Mouse (Mus musculus) gastrocnemius, postnatal 10 days (tissue): Measurements from ENCODE around the gene Plaa. TPM values are rescaled to one million over a fixed set of nuclear protein-coding genes. Genes with fewer than 3 reads are reported as not detected.

Experiments used
- DNase-seq: peaks from one replicate; pipeline ENCODE4 v3.0.0; 2021; ENCODE audit warnings: mixed read lengths
- total RNA-seq, 2 experiments: library from RNA; stranded (reverse); gene quantifications; 2 replicates each; pipeline ENCODE4 v1.2.3; 2021

Gene Plaa
- total RNA-seq, 2 experiments from 2014 or later, result 39.8 to 40.3 TPM

DNA sequence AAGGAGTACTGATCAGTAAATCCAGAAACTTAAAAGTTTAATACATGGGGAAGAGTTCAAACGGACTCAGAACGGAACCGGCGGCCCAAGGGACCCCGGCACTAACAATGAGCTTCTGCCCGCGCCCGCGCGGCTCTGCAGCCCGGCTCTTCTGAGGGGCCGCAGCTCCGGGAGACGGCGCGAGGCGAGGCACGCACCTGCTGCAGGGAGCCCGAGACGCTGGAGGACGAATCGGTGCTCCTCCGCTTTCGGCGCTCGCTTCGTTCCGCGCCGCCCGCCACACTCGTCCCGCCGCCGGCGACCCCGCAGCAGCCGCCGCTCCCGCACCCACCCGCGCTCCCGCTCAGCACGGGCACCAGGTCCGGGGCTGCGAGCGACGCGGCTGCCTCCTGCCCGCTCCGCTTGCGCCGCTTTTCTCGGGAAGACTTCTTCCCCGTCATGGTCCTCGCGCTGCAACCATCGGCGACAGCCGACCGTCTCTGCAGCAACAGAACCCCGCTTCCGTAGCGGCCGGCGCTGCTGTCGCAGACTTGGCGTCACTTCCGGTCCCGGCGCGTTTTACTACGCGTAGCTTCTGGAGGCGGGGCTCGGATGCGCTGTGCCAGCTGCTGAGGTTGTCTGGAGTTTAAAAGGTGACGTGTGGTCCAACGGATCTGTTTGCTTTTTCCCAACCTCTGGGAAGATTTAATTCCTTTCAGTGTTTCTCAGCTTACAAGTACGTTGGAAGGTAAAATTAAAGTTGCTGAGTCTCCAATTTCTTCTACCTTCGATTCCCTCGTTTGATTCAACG, 46.6 kb downstream of the Plaa start, which contains the start of the genes Gm10306 and Caap1:
TSS of gene Gm10306 (plus strand) at position 282 of the 790 bp plus-strand sequence.
TSS of gene Caap1 (minus strand) at position 532 of the 790 bp plus-strand sequence.
- DNase-seq, result peak; percentile 98

DNA sequence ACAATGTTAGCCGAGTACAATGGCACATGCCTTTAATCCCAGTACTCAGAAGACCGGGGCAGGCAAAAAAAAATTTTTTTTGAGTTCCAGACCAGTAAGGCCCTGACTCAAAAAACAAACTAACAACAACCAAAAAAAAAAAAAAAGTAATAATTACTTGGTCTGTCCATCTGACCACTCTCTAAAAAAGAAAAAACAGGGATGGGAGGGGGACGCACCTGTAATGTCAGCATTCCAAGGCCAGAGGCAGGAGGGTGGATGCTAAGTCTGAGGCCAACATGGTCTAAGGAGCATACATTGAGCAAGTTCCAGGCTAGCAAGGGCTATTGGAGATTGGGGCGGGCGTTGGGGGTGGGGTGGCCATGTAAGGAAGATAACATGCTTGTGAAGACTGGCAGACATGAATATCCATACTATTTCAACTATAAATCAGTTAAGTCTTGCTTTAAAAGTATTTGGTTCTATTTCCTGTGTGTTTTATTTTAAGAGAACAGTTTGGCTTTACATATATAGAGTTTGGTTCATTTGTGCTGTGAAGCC, 48.0 kb downstream of the Plaa start:
- DNase-seq, result no peak

DNA sequence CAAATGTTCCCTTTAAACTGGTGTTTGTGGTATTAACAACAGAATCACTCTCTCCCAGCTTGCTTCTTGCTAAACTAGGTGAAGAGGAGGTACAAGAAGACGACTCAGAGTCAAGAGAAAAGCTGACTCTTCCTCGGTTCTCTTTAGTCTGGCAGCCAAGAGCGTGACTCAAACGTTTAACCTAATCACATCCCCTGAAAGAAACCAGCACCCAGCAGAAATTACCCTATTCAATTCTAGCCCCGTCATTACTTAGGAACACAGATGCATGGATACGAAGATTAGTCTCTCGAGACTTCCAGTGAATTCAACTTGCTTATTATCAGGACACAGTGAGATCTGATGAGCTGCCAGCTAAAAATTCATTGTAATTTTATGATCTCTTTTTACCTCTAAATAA, 58.7 kb downstream of the Plaa start:
- no peak for DNase-seq

DNA sequence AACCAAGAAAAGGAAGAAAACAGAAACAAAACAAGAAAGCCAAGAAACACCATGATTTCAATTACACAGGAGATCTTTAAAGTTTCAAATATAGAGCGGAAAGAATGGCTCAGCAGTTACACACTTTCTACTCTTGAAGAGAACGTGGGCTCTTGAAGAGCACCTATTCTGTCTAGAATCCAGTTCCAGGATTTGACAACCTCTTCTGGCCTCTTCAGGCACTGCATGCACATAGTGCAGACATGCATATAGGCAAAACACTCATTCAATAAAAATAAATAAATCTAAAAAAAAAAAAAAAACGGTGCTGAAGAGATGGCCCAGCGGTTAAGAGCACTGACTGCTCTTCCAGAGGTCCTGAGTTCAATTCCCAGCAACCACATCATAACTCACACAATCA, 60.0 kb downstream of the Plaa start:
- no peak for DNase-seq

DNA sequence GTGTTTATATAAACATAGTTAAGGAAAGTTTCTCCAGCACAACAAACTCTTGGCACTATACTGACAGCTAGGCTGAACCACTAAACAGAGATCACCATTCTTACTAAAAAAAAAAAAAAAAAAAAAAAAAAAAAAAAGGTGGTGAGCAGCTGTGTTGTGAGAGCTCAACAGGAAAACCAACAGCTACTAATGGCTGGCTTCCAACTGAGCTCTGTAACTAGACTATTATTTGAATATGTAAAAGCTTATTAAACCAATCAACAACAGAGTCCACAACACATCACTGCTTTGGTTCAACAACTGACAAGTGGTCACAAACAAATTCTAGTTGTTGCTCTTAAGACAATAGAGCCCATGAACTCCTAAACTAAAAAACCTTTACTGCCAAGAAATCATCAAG, 69.8 kb downstream of the Plaa start:
- no peak for DNase-seq

DNA sequence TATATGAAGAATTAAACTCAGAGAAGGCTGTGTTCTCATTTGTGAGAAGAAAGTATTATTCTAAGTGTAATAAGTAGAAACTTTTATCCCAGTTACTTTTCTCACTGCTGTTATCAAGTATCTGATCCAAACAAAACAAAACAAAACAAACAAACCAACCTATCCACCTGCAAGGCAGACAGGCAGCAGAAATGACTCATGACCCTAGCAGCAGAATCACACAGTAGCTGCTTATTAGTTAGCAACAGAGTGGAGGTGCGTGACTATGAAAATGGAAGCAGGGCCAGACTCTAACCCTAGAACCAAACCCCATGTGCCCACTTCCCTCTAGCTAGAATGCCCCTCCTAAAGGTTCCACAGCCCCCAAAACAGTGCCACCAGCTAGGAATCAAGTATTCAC, 73.6 kb downstream of the Plaa start:
- DNase-seq, result no peak

DNA sequence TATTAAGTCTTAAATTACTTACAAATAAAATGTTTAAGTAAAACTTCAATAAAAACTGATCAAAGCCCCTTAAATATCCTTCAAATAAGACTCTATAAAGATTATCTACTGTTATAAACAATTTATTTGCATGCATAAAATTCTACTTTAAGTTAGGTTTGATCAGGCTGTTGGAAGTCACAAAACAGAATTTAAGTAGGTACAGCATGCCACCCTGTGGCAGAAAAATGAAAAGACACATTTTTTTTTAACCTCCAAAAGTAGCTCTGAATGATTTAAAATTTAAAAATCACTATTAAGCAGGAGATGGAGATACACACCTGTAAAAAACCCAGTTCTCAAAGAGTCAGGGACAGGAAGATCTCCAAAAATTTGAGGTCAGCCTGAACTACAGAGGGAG, 79.7 kb downstream of the Plaa start:
- DNase-seq, result no peak

DNA sequence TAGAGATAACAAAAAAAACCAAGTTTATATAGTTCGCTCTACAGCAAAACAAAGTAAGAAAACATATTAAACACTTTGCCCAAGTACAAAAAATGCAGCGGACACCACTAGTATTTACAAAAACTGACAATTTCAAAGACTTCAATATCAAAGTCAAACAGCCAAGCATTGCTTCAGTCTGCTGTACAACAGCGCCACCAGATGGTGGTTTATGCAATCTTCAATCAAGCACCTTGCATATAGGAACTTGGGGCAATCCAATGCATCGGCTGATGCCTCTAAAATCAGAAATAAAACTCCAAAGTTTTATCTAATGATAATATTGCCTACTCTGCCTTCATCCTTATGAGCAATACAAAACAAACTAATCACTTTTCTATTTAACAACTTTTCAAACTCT, 85.4 kb downstream of the Plaa start:
- DNase-seq, result peak; percentile 57

Other genes starting within 250 kb of the Plaa start
- not detected for gene Gm10306, start 46.7 kb downstream of the Plaa start, total RNA-seq
- gene Caap1, start 46.4 kb downstream of the Plaa start, total RNA-seq, result 1 to 10 TPM; 3.6 to 4.4 TPM
- gene Ift74, start 11.2 kb upstream of the Plaa start, total RNA-seq, result 1 to 10 TPM; 6.3 to 7.7 TPM
- not detected for gene Lrrc19, start 46.9 kb upstream of the Plaa start, total RNA-seq
- 10 to 100 TPM; 24.3 to 30.9 TPM for gene Tek, start 136.0 kb upstream of the Plaa start, total RNA-seq